Mouse (Mus musculus) embryonic fibroblast, embryonic 13.5 days (primary cell): ENCODE data around the gene Rpl3.

Source experiments
- CTCF ChIP-seq: IDR thresholded peaks from 2 replicates; pipeline ENCODE4 v1.5.1; 2011; ENCODE audit warnings: mild to moderate bottlenecking, control low read depth, low read length, moderate library complexity, borderline replicate concordance; ENCODE audit not compliant: insufficient read depth
- POLR2A ChIP-seq: IDR thresholded peaks from 2 replicates; pipeline ENCODE4 v1.6.1; 2011; ENCODE audit warnings: low read depth, mild to moderate bottlenecking, control low read depth, low read length, moderate library complexity

- TF ChIP-seq POLR2A (no peak), CTCF (no peak)
Observed at GRCm38 (mm10) chr15:80092599-80092998, 931 bp upstream of the Rpl3 start.
